Mouse (Mus musculus): ENCODE measurements around the gene Uckl1.

GRCm38 (mm10) chr2:181596221-181596960, 11.7 kb upstream of the Uckl1 start:
- TF ChIP-seq CTCF (IDR thresholded peaks at IDR 0.05; ENCODE audit: low read depth, low read length) = no peak
- no peak for TF ChIP-seq POLR2A (IDR thresholded peaks at IDR 0.05; ENCODE audit: insufficient read depth, low read length)
